Mouse (Mus musculus) T-helper 1 cell (primary cell): ENCODE results near the gene Ppt1.
"Not testable (repeated sequence)": the region's sequence is repeated elsewhere in the genome, so short reads cannot be mapped to it uniquely, and the experiment has no call there.

Experiments used
- in situ Hi-C: fragments of 300-600 bp; cut with MboI, MseI; formaldehyde crosslinking; loops from one replicate; pipeline ENCODE4 v1.15.1; 2025; ENCODE audit warnings: high pct_unique_total_duplicates

Ppt1 gene

GRCm38 (mm10) chr4:122835530-122836402 lies at the start of gene Ppt1:
Gene Ppt1 (plus strand): TSS chr4:122836242.
- in situ Hi-C loops = loop anchor here (25.0 kb wide), 1 partner anchor 1077 kb away; the partner anchor contains the start of genes 4930535I16Rik, Mycbp and Rragc

GRCm38 (mm10) chr4:122789335-122790089 lies 46.5 kb upstream of the Ppt1 start:
- in situ Hi-C loops = no loop called here

DNA sequence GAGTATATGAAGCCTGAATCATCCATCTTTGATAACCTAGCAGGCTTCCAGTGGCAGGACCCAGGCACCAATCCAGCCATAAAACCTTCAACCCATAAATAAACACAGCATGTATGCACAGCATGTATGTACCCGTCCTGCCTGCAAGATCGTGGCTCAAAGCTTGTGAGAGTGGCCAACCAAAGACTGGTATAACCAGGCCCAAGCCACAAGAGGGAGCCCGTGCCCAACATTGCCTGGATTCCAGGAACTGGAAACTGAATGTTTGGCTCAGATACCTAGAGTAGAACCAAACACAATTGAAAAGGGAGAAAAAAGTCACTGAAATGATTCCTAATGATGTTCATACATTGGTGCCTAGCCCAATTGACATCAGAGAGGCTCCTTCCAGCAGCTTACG lies 27.9 kb upstream of the Ppt1 start:
- in situ Hi-C loops = loop anchor here (10.0 kb wide), 1 partner anchor 277 kb away; no protein-coding TSS in a partner anchor

- in situ Hi-C loops = no loop called here
Measured at GRCm38 (mm10) chr4:122811180-122811579, 24.9 kb upstream of the Ppt1 start.

GRCm38 (mm10) chr4:122811824-122812223 lies 24.2 kb upstream of the Ppt1 start:
- in situ Hi-C loops = no loop called here

GRCm38 (mm10) chr4:122816202-122816601 lies 19.8 kb upstream of the Ppt1 start:
- in situ Hi-C loops = no loop called here

DNA sequence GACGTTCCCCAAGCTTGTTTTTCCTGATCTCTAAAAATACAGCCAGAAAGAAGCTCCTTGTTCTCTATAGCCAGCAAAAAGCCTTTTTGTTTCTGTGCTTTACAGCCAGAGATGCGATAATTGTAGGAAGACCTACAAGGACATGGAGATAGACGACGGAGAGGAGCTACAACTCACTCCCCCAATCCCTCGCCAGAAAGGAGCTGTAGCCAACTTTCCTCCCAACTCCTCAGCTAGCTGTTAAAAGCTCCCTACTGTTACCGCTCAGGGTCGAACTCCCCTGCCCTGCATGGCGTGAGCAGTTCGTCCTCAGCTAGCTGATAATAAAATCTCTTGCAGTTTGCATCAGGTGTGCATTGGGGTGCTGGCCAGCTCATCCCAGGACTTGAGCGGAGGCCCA lies 15.1 kb upstream of the Ppt1 start:
- in situ Hi-C loops = not testable (repeated sequence)

- in situ Hi-C loops = loop anchor here (25.0 kb wide), 1 partner anchor 1085 kb away; the partner anchor contains the start of genes 4930535I16Rik, Mycbp and Rragc
Measured at GRCm38 (mm10) chr4:122827651-122828050, 8.4 kb upstream of the Ppt1 start.

DNA sequence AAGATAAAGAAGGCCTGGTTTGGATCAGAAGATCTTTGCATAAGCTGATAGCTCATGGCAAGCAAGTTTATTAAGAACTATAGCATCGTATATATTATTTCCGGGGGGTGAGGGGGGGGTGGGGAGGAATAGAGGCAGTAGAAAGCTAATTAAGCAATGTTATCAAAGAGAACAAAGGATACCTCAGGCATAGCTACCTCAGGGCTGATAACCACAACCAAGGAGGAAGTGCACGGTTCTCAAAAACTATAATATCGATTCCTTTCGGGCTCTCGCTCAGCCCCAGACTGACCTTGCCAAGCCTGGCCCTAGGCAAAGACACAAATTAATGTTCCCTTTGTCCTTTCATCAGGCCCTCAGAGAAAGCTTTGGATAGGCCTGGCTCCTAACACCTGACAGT lies 6.7 kb upstream of the Ppt1 start:
- in situ Hi-C loops = loop anchor here (25.0 kb wide), 1 partner anchor 1083 kb away; the partner anchor contains the start of genes 4930535I16Rik, Mycbp and Rragc

DNA sequence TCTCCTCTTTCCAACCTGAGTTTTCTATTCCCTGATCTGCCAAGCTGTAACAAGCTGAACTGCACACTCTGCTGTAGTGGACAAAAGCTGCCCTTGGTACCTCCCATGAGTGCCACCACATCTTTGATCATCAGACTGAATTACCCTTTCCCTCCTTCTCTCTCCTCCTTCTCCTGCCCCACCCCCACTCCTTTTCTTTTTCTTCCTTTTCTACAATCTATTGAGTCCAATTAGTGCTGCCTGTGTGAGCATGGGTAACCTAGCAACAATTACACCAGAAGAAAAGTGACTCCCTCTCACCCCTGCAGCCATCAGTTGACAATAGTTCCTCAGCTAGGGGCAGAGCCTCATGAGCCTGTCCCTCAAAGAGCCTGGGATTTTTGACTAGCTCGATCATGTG lies 4.2 kb upstream of the Ppt1 start:
- in situ Hi-C loops = loop anchor here (25.0 kb wide), 1 partner anchor 1080 kb away; the partner anchor contains the start of genes 4930535I16Rik, Mycbp and Rragc

DNA sequence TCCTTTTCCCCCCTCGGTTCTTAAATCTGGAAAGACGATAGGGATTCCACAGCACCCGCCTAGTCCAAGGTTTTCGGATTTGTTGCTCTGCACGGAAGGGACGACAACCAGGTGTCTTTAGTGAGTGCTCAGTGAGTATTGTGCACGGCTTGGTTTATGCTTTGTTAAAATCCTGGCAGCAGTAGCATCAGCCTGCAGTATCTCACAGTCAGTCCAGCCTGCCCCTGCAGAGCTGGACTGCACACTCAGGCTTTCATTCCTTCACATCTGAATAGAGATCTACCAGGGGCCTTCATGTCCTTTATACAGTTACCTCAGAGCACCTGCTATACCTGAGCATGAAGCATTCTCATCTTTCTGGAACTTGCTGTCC lies 347 bp downstream of the Ppt1 start:
- in situ Hi-C loops = loop anchor here (25.0 kb wide), 1 partner anchor 1076 kb away; the partner anchor contains the start of genes 4930535I16Rik, Mycbp and Rragc

GRCm38 (mm10) chr4:122837180-122837730 lies 1.2 kb downstream of the Ppt1 start:
- in situ Hi-C loops = loop anchor here (25.0 kb wide), 1 partner anchor 1075 kb away; the partner anchor contains the start of genes 4930535I16Rik, Mycbp and Rragc

- in situ Hi-C loops = loop anchor here (25.0 kb wide), 1 partner anchor 1074 kb away; the partner anchor contains the start of genes 4930535I16Rik, Mycbp and Rragc
Measured at GRCm38 (mm10) chr4:122837994-122838393, 2.0 kb downstream of the Ppt1 start.

DNA sequence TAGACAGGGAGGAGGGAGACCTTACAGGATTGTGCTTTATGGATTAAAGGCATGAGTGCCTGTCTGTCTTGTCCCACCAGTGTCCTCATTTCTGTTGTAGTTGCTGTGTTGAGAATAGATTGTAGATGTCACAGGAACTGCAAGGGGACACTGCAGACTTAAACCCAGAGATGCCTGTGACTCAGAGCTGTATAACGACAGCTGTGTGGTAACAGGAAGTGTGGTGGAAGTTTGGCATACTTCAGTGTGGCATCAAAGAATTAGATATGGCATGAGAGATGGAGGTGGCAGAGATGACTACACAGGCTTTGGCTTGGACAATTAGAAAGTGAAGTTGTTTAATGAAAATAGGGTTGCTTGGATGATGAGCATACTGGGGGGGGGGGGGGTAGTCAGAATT lies 2.4 kb downstream of the Ppt1 start:
- in situ Hi-C loops = loop anchor here (25.0 kb wide), 1 partner anchor 1074 kb away; the partner anchor contains the start of genes 4930535I16Rik, Mycbp and Rragc

DNA sequence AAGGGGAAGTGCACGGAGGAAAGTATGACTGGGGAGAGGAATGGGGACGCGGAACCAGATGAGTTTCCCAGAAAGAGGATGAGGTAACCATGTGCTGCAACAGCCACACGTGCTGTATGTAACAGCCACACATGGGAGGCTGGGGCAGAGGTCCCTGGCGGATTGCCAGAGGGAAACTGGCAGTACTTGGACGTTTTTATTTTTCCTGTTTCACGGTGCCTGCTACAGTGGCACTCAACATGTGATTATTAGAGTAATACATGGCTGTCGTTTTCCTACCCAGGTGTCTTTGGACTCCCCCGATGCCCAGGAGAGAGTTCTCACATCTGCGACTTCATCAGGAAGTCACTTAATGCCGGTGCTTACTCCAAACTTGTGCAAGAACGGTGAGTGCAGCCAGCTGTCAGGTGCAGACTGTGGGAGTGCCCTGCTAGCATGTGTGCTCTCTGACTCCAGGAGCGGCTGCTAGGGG lies 12.1 kb downstream of the Ppt1 start:
- in situ Hi-C loops = loop anchor here (25.0 kb wide), 1 partner anchor 1064 kb away; the partner anchor contains the start of genes 4930535I16Rik, Mycbp and Rragc

DNA sequence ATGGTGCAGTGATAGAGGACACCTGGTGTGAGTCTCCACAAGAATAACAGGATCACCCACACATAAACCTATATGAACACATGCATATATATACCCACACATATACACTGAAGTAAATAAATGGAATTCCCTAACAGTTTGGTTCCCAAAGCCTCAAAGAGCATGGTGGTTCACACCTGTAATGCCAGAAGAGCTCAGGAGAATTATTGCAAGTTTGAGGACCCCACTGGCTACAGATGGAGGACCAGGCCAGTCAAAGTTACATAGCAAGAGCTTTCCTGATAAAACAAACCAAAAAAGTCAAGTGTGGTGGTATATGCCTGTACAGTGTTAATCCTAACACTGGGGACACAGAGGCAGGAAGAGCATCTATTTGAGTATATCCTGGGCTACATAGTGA lies 15.5 kb downstream of the Ppt1 start:
- in situ Hi-C loops = no loop called here

DNA sequence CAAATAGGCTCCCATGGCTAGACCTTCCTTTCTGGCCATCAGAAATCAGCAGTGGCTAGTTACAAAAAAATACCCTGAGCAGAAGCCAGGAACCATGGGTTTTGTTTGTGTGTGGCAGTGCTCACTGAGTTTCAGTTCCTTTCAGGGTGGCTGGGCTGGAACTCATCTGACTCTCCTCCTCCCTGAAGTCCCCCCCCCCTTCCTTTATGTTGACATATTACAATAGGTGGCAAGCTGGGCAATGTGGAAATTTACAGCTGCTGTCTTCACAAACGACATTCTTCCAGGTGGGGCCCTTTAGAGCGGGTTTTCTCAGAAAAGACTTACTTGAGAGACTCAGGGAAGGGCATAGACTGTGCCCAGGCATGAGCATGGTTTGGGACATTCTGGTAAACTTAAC lies 17.6 kb downstream of the Ppt1 start:
- in situ Hi-C loops = no loop called here

DNA sequence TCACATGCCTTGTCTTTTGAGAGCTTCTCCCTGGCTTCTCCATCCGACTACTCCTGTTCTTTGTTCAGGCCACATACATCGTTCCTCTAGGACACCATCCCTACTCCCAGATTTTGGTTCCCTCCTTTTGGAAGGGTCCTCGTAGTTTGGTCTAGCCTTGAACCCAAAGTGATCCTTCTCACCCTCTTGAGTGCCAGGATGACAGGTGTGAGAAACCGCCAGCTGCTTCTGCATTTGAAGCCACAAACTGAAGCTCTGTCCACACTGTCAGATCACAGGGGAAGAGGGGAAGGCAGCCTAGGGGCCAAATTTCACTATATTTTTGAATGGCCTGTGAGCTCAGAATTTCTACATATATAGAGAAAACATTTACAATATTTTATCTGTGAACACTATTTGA lies 18.7 kb downstream of the Ppt1 start:
- in situ Hi-C loops = no loop called here

DNA sequence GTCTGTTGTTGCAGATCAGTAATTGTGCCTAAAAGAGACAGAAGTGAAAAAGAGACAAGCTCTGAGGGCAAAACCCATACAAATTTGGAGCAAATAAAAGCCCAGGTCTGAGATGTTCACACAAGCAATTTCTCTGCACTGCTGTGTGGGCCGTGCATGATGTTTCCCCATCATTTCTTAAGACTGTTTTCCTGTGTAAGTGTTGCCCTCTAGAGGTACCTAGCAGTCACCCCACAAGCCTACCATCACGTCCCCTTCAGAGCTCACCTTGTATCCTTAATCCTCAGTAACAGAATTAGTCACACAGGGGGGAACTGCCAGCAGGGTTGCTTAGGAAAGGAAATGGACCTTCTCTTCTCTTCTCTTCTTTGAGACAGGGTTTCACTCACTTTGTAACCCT lies 21.9 kb downstream of the Ppt1 start:
- in situ Hi-C loops = no loop called here

DNA sequence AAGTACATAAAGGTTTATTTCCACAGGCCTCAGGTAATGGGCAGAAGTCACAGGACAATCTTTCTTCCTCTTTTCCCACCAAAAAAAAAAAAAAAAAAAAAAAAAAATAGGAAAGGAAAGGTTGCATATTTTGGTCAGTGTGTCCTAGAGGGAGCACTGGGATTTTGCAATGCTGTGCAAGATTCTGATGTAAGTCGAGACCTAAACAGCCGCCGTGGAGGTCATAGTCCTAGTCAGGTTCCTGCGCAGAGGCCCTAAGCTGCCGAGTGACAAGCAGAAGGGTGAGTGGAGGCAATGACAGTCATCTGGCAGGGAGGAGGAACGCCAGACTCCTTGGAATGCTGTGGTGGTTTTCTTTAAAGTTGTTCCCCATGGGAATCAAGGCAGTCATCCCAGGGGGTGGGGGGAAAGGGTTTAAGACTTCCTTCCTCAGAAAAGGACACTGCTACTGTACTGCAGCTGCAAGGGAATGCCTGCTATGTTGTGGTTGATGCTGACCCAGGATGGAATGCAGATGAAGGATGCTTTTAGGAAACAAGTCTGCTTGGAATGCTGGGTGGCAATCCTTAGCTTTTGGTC lies 23.1 kb downstream of the Ppt1 start:
- in situ Hi-C loops = no loop called here

GRCm38 (mm10) chr4:122861836-122862235 lies 25.8 kb downstream of the Ppt1 start:
- in situ Hi-C loops = no loop called here
